Mouse (Mus musculus) liver, embryonic 14.5 days (tissue): ENCODE measurements at regions not wholly inside any gene's neighbourhood (a gene's known extent, or its start where the extent isn't known, plus 50 kb on each side); places are given as distances from the start of the nearest gene placed in this dataset.

ENCODE experiments used
- CTCF ChIP-seq: IDR thresholded peaks from 2 replicates; pipeline ENCODE4 v1.5.1; 2016; ENCODE audit warnings: antibody characterized with exemption, low read depth, control low read depth
- EP300 ChIP-seq: IDR thresholded peaks from 2 replicates; pipeline ENCODE4 v1.6.1; 2016; ENCODE audit warnings: antibody characterized with exemption, low read depth

DNA sequence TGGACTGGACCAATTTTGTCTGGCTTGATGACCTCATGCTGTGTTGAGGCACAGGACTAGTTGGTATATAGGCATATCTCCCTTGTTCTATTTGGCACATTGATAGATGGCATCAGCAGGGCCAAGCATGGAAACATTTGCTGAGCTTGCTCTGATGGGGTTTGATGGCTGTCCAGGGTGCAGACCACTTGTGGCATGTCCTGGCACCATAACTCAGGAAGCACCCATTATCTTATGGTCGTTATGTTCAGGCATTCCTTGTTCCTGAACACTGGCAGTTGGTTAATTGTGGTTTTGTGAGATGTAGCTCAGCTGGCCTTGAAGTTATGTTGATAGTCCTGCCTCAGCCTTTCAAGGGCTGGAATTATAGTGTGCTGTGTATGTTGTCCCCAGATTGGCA lies 1193.4 kb upstream of the A1bg start:
- TF ChIP-seq CTCF (no peak), EP300 (no peak)
